Mouse (Mus musculus): ENCODE data around the gene St6galnac4. TPM values are rescaled to one million over a fixed set of nuclear protein-coding genes. Genes with fewer than 3 reads are reported as not detected.
A peak's percentile ranks its signal among the peaks of the same experiment; 100 is the strongest.

Gene St6galnac4
- 24.3 and 25.3 TPM in 2 replicates for polyA plus RNA-seq (2015; fragmentation: Nextera tagmentation; extraction: Ambion mirVana)

DNA sequence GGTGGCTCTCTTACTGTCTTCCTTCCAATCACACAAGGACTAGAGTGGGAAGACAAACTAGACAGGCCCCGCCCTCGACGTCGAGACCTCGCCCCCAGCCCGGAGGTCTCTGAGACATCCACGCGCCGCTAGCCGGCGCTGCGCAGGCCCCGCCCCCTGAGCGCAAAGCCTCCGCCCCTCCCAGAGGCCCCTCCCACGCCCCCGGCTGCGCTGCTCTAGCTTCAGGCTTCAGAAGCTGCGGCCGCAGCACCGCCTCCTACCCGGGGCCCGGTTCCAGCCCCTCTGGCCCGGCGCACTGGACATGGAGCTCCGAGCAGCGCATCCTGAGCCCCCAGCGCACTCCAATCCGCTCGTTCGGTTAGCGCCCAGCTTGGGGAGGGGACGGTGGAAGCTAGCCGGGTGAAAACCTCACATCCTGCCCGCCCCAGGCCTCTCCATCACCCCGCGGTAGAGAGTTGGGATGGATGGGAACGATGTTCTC, at the start of gene St6galnac4:
St6galnac4 (plus strand) TSS at position 225 of the 481 bp plus-strand sequence.
- peak; percentile 94 for DNase-seq (ENCODE audit: low spot score)

DNA sequence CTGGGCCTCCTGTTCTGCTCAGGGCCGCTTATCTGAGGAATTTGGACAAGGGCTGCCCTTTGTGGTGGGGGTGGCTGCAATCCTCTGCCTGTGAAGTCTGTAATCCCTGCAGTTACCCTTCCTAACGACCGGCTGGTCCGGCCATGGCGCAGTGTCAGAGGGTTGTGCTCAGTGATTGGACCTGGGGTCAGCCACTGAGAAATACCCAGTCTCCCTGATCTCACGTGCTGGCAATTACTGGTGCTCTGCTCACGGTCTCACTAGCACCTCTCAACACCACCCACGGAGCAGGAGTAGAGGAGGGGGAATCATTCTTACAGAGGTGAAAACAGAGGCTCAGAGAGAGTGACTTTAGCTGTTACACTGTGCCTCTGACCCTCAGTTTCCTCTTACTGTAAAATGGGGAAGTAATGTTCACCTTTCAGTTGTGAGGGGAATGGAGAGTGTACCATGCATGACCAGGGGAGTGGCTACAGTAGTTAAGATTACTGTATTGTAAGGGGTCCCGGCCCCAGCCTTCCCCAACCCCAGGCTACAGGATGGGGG, 49.5 kb upstream of the St6galnac4 start:
- no peak for DNase-seq (ENCODE audit: low spot score)

DNA sequence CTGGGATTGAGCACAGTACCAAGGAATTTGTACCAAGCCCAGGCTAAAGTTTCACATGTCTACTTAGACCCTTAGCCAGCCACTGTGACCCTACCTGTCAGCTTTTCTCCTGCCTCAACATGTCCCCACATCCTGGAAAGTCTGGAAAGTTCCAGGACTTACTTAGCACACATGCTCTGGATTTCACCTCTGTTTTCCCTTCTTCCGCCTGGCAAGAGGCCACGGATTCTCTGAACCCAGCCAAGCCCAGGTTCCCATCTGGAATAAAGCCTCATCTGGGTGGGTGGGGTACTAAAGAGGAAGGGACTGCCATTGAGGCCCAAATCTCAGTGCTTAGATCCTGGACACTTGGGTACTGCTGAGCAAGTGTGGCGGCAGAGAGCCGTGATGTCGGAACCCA, 49.0 kb upstream of the St6galnac4 start:
- no peak for DNase-seq (ENCODE audit: low spot score)

DNA sequence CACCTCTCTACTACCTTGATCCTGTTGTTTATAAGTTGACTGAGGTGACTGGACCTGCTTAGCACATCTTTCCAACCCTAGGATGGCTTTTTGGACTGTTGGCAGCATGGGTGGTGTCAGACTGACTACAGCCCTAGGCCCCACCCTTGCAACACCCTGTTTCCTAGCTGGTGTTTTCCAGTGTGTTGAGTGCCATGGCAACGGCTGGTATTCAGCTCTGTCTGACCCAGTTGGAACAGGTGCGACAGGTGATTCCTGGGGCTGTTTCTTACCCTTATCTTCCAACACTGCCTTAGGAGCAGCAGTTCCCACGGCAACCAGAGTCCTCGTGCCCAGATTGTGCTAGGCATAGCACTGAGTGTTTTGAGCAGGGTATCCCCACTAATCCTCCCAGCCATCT, 48.4 kb upstream of the St6galnac4 start:
- DNase-seq (ENCODE audit: low spot score) = no peak

DNA sequence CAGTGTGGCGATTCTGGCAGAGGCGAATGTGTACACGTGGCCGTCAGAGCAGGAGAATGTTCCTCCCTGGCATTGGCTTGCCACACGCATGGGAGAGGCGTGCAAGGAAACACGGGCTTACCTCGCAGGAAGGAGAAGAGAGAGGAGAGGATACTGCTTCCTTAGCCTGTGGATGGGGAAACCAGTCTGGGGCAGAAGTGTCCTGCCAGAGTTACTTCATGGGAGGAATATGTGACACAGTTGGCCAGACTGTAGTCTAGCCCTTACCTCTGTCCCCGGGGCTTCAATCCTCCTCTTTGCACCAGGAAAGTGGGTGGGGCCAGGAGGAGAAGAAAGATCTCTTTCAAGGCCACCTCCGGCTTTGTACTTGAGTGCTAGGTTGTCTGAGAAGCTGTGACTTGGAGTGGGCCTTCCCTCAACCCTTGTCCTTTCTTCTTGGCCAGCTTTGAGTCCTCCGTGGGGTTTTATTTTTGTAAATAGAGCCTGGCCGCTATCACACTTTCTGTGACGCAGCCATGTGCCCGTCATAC, 47.4 kb upstream of the St6galnac4 start:
- DNase-seq (ENCODE audit: low spot score) = no peak

DNA sequence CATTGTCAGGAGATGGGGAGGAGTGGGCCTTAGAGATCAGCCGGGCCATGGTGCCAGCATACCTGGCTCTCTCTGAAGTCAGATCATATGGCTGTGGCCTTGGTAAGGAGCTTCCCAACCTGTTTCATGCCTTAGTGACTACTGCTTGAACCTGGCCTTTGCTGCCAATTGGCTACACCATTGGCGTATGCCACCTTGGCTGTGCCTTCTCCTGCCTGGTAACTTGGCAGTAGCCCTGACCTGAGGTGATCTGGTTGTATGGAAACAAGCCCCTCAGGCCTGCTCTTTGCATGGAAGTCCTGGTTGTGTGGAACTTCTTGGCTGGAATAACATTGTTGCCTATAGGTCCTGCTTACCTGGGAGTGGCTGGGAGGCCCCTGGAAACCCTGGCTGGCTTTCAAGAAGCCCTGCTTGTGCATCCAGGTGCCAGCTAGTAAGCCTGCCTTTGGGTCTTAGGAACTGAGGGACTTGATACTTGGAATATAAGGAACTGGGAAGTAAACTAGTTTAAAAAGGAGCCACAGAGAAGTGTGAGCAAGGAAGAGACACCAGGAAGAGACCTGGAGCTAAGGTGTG, 45.5 kb upstream of the St6galnac4 start:
- no peak for DNase-seq (ENCODE audit: low spot score)

DNA sequence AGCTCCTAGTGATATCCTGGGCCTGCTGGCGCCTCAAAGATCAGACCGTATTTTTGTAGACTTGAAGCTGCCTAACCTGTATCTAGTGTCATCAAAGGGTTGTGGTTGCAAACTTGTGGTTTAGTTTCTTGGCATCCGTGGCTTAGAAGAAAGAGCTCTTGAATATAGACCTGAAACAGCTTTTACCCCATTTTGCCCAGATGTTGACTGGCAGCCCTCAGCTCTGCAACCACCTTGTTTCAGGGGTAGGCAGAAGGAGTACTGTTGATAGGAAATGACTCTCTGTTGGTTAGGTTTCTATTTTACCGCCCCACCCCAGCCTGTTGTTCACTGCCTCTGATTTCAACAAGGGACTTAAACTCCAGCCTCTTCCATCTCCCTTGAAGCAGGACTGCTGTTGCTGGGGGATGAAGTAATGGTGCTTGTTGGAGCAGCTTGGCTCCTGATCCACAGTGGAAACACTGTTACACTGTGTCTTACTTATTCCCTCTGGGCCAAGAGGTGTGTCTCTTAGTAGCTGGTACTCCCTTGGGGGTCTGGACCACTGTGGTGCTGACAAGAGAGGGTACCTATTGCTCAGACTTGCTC, 44.8 kb upstream of the St6galnac4 start:
- peak; percentile 94 for DNase-seq (ENCODE audit: low spot score)

DNA sequence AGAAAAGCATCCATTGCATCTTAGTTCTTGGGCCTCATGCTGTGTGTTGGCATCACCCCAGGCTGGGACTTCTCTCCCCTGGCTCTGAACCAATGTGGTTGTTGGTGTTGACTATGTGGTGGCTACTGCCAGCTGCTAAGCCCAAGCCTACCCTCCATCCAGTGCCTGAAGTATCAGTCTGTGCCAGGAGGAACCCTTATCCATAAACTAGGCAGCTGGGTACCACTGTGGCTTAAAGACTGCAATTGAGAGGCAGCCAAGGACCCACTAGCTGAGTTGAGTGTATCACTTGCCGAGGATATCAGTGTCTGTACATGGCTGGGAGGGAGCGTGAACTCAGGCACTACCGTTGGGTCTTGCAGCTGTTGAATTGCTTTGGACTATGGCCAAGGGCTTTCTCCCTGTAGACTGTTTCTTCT, 43.9 kb upstream of the St6galnac4 start:
- DNase-seq (ENCODE audit: low spot score) = no peak

DNA sequence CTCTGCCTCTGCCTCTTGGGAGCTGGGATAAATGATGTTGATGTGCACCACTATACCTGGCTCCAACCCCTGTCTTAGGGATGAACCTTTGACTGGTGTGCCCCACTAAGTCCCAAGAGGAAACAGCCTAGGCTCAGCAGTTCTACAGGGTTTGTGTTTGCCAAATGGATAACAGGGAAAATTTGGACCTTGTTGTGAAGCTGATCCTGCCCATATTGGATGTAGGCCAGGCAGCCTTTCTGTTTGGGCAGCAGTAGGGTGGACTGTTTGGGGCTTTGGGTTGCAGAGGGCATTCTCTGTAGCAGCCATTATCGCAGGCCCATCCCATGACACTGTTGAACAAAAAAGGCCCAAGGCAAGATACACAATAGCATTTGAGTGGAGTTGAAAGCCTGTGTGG, 39.9 kb upstream of the St6galnac4 start:
- no peak for DNase-seq (ENCODE audit: low spot score)

DNA sequence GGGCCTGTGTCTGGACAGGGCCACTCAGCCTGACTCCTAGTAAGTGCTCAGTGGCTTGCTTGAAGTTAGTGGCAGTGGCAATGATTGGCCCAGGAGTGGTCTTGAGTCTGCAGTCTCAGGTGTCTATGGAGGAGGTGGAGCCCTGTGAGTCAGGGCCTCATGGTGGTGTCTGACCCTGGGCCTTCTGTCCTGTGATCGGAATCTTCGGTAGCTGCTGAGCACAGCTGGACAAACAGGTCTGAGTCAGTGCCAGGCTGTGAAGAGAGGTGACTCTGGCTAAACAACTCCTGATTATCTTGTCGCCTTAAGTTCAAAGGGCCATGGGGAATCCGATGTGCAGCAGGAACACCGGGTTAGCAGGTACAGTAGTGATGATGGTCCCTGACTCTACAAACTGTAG, 39.5 kb upstream of the St6galnac4 start:
- DNase-seq (ENCODE audit: low spot score) = no peak

DNA sequence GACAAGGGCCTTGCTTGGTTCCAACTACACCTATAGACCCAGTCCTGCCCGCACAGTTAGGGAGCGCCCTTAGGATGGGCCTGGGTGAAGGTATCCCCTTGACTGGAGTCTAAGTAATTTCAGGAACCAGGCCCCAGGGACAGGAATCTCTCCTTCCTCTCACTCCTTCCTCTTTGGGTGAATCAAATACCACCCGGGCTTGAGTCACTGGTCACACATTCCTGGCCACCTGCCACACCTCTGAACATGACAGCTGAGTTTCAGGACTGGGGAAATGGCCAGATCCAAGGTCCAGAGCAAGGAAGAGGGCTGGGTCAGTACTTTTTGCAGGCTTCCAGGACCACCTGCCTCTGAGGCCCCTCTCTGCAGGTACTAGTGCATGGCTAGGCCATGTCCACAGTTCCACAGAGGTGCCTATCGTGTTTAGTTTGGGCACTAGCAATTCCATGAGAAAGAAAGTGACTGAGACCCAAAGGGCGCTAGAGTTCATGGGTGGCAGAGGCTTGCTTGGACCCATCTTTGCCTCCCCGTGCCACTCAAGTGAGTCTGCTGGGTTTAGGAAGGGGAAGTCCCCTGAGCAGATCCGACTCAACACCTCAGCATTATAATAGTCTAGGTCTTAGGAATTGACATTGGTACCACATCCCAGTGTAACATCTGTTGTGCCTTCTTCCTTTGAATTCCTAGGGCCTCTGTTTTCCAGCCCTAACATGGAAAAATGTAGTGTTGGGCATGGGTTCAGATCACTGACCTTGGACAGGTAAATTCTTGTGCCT, 38.7 kb upstream of the St6galnac4 start:
- DNase-seq (ENCODE audit: low spot score) = no peak

DNA sequence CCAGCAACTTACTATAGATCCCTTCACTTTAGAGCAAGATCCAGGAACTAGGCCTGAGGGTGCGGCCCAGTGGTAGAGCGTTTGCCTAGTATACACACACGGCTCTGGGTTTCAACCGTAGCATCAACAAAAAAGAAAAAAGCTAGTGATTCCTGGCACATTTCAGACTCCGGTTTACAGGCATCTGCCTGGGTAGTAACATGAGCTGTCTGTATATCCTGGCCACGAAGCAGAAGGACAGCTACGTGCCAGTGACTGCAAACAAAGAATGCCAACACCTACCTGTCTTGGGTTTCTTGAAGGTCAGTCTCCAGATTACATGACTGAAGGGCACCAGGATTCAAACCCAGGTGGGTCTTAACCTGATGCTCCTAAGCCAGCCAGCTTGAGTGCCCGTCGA, 37.7 kb upstream of the St6galnac4 start:
- DNase-seq (ENCODE audit: low spot score) = no peak

DNA sequence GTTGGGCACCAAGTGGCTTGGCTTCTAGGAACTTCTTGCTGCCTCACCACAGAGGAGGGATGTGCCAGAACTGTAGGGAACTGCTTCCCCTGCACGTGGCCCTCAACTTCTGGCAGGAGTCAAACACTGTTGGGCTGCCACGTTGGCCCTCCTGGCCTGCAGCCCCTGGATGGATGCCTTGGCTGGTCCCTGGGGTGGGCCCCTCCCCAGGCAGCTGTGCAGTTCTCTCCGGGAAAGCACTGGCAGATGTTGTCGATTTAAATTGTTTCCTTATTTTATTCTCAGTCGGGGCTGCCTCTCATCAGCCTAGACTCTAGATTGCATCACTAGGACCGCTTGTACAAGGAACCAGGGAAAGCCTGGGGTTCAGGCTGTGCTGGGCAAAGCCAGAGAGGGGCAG, 37.1 kb upstream of the St6galnac4 start:
- DNase-seq (ENCODE audit: low spot score) = no peak

DNA sequence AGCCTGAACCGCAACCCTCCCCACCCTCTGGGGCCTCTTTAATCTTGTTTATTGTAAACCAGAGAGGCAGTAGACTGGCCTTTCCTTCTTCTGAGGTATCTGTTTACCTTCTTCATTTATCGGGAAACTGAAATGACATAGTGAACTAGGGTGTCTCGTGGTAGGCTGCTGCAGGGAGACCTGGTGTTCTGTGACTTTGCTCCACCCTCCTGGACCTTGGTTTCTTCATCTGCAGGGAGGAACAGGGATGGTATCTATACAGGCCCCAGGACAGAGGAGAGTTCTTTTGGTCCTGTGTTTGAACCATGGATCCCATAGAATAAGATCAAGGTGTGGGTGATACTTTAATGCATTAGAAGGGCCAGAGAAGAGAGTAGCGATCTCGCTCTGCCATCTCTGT, 35.7 kb upstream of the St6galnac4 start:
- no peak for DNase-seq (ENCODE audit: low spot score)

DNA sequence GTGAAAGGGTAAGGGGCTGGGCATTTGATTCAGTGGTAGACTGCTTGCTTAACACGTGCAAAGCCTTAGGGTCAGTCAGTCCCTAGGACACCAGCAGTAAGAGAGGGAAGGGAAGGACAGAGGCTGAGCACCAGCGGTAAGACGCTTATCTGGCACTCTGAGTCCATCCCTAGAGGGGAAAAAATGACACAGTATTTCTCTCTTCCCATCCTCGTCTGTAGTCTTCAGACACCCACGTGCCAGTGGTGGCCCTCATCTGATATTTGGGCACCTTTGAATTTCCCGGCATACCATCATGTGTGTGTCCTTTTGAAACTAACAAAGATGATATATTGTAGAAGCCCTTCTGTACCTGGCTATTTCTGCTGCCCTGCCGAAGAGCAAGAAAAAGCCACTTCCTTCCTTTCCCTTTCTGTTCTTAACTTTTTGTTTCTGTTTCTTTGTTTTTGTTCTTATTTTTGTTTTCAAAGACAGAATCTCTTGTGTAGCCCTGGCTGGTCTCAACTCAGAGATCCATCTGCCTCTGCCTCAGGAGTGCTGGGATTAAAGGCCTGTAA, 33.2 kb upstream of the St6galnac4 start:
- peak; percentile 48 for DNase-seq (ENCODE audit: low spot score)

DNA sequence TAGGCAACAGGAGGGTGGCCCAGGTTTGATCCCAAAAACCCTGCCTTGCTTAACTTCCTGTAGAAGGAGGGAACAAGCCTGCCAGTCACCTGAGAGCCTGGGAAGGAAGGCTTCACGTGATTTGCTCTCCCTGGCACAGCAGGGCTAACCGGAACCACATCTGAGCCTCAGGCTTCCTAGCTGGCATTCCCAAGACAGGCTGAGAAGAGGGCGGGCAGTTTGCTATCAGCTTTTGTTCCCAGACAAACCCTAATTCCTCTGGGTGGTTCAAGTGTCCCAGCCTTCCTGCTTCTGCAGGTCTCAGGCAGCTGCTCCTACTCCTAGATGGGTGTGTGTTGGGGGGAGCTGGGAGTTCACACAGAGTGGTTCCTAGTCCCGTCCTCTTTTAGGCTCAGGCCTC, 31.4 kb upstream of the St6galnac4 start:
- DNase-seq (ENCODE audit: low spot score) = no peak

DNA sequence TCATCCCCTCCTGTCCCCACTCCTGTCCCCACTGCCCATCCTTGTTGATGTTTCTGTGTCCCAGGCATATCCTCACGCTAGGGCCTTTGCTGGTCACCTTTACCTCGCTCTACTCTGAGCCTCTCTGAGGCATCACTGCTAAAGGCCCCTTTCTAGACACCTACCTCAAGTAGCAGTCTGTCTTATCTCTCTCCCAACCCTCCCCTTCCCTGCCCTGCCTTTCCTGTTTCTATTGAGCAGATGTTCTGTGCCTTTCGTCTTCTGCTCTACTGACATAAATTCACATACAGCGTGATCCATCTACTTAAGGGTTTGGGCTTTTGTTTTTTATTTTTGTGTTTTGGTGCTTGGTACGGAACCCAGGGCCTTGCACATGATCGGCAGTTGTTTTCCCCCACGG, 30.9 kb upstream of the St6galnac4 start:
- DNase-seq (ENCODE audit: low spot score) = peak; percentile 55

DNA sequence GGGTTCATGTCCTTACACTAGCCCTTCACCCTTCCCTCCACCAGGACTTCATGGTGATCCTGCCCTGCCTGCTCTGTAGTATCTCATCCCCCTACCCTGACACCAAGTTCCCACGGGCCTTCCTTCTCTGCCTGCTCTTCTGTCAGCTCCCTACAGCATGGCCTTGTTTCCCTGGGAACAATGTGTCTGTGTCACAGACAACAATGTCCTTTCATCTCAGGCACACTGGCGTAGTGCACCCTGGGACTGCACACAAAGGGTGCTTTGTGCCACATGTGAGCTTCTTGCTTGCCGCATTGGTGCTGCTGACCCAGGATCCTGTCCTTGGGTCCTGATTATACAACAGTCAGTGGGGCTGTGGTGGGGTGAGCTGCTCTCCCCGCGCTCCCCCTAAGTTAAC, 27.3 kb upstream of the St6galnac4 start:
- DNase-seq (ENCODE audit: low spot score) = no peak

DNA sequence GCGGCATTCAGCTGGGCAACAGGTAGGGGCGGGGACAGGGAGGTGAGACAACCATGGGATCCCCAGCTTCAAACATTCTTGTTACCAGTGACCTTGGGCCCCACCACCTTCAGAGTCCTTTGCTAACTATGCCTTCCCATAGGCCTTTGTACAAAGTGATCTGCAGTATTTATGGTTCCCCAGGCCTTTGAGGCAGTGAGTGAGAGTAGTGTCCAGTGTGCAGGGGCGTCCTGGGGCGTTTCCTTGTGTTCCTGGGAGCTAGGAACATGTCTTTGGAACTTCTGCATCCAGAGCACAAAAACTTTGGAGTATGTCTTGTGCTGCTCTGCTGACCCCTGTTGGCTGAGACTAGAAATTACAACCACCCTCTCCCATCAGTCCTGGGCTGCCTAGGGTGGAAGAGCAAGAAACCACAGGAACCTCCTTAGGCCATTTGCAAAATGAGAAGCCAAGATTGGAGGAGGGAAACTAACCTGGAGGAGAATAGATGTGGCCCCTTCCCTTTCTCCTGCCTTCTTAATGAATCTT, 20.3 kb upstream of the St6galnac4 start:
- peak; percentile 78 for DNase-seq (ENCODE audit: low spot score)

DNA sequence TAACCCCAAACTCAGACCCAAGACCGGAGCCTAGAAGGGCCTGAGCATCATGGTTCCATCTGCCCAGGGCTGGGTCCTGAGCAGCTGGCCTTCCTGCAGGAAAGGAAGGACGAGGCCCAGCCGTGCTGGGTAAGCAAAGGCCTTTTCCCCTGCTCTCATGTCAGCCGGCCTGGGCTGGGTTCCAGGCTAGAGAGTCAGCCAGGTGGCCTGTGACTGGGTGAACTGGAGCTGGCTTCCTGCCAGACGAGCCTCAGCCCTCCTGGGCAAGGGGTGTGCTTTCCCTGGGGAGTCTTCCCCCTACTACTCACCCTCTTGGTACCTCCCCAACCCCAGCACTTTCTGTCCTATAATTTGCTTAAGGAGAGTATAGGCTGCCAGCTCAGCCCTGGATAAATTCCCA, 18.7 kb upstream of the St6galnac4 start:
- DNase-seq (ENCODE audit: low spot score) = no peak

DNA sequence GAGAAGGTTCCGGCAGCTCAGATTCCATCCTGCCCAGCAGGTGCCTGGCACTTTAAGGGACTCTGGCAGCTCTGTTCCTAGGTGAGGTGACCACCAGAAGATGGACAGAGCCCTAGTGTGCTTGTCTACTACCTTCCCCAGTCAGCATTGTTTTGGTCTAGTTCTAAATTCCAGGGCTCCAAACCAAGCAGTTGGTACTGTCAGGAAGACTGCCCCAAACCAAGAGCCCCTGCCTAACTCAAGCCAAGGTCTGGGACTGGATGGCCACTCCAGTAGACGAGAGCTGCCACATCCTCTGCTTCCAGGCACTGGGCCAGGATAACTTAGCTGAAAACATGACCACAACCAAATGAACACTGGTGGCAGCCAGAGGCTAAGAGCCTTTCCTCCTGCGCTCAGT, 18.0 kb upstream of the St6galnac4 start:
- no peak for DNase-seq (ENCODE audit: low spot score)
